Mouse (Mus musculus): Measurements from ENCODE around the gene Gm47841.

GRCm38 (mm10) chr15:101069641-101070190 is 22.5 kb upstream of the Gm47841 start:
- TF ChIP-seq CTCF (IDR thresholded peaks at IDR 0.05; ENCODE audit: low read depth) (no peak), EP300 (IDR thresholded peaks at IDR 0.05; ENCODE audit: low read depth) (no peak)
